Mouse (Mus musculus) lung, postnatal 0 days (tissue): Measurements from ENCODE around the gene Slc13a2. TPM values are rescaled to one million over a fixed set of nuclear protein-coding genes. Genes with fewer than 3 reads are reported as not detected.

Experiments used
- ATAC-seq: fragments of 200-750 bp; cut with Nextera tagmentation; 2 replicates; pipeline ENCODE4 v1.8.0; 2017; ENCODE audit warnings: moderate library complexity
- DNase-seq: peaks from one replicate; pipeline ENCODE4 v3.0.0-alpha.2; 2016; ENCODE audit warnings: low spot score
- H3K27ac ChIP-seq: fragments of 300-500 bp; sonication (generic); 2 replicates; pipeline ENCODE4 v1.5.1; 2014; ENCODE audit warnings: antibody characterized with exemption, mild to moderate bottlenecking, low read length, mixed read lengths
- H3K27me3 ChIP-seq: fragments of 300-500 bp; sonication (generic); replicated peaks from 2 replicates; pipeline ENCODE4 v1.6.1; 2014; ENCODE audit warnings: low read length, mixed read lengths; ENCODE audit not compliant: insufficient read depth
- H3K36me3 ChIP-seq: fragments of 300-500 bp; sonication (generic); 2 replicates; pipeline ENCODE4 v1.6.1; 2014; ENCODE audit warnings: low read length, mixed read lengths; ENCODE audit not compliant: insufficient read depth
- H3K4me1 ChIP-seq: fragments of 300-500 bp; sonication (generic); 2 replicates; pipeline ENCODE4 v1.6.1; 2014; ENCODE audit warnings: antibody characterized with exemption, low read depth, low read length, mixed read lengths; ENCODE audit not compliant: insufficient read depth
- H3K4me2 ChIP-seq: fragments of 300-500 bp; sonication (generic); replicated peaks from 2 replicates; pipeline ENCODE4 v1.6.1; 2014; ENCODE audit warnings: low read depth, mild to moderate bottlenecking, low read length, moderate library complexity, mixed read lengths
- H3K4me3 ChIP-seq: fragments of 300-500 bp; sonication (generic); 2 replicates; pipeline ENCODE4 v1.5.1; 2014; ENCODE audit warnings: low read depth, low read length
- H3K9ac ChIP-seq: fragments of 300-500 bp; sonication (generic); replicated peaks from 2 replicates; pipeline ENCODE4 v1.6.1; 2014; ENCODE audit warnings: low read depth, mild to moderate bottlenecking
- H3K9me3 ChIP-seq: fragments of 300-500 bp; sonication (generic); 2 replicates; pipeline ENCODE4 v1.6.1; 2016; ENCODE audit warnings: low read length, mixed read lengths
- CTCF ChIP-seq: IDR thresholded peaks from 2 replicates; pipeline ENCODE4 v1.5.1; 2016; ENCODE audit warnings: antibody characterized with exemption, mild to moderate bottlenecking
- EP300 ChIP-seq: IDR thresholded peaks from 2 replicates; pipeline ENCODE4 v1.6.1; 2016; ENCODE audit warnings: antibody characterized with exemption, mild to moderate bottlenecking, control low read depth
- WGBS: fragments of 180-500 bp; shearing (Covaris S2); extraction: QIAGEN DNeasy Blood & Tissue Kit; methylation state at CpG from one replicate; pipeline ENCODE4 v1.1.7; 2014; 5-methylcytosine and 5-hydroxymethylcytosine counted together
- polyA plus RNA-seq: library from polyadenylated mRNA; unstranded; fragments of >200 nt; fragmentation: Nextera tagmentation; extraction: Ambion mirVana; gene quantifications from 2 replicates; pipeline ENCODE4 v1.2.1, GENCODE M21; 2015

The Slc13a2 gene
- polyA plus RNA-seq, 1 experiment from 2014 or later = 0.43 TPM

- H3K27me3 ChIP-seq = no peaks in the 10 kb centered on the region
- H3K9ac ChIP-seq = no peak overlapping the region
- H3K36me3 ChIP-seq = no peaks in the 10 kb centered on the region
- H3K27ac ChIP-seq = no peak overlapping the region
- no peak for TF ChIP-seq EP300
- TF ChIP-seq CTCF = no peak
- H3K4me3 ChIP-seq = no peak overlapping the region
- ATAC-seq = no peak
- DNase-seq = no peak
- H3K4me2 ChIP-seq = no peak overlapping the region
- no peaks in the 10 kb centered on the region for H3K4me1 ChIP-seq
- 68% methylated on average over 3 of the region's 3 CpGs for WGBS
- no peaks in the 10 kb centered on the region for H3K9me3 ChIP-seq
These were observed 16.4 kb upstream of the Slc13a2 start for GRCm38 (mm10) chr11:78438399-78438930.

- WGBS = 67% methylated on average over 7 of the region's 7 CpGs
- ATAC-seq (peak; percentile 62), DNase-seq (peak; percentile 61)
- Histone ChIP-seq H3K9ac (no peak overlapping the region), H3K36me3 (no peaks in the 10 kb centered on the region), H3K4me2 (no peak overlapping the region), H3K27ac (no peak overlapping the region), H3K4me1 (no peaks in the 10 kb centered on the region), H3K4me3 (no peak overlapping the region), H3K27me3 (no peaks in the 10 kb centered on the region), H3K9me3 (no peaks in the 10 kb centered on the region)
- TF ChIP-seq EP300 (0 out of 2 replicates have a peak, but pooled peaks have one; percentile 28), CTCF (no peak)
These were observed 15.2 kb upstream of the Slc13a2 start for GRCm38 (mm10) chr11:78437182-78437581.

DNA sequence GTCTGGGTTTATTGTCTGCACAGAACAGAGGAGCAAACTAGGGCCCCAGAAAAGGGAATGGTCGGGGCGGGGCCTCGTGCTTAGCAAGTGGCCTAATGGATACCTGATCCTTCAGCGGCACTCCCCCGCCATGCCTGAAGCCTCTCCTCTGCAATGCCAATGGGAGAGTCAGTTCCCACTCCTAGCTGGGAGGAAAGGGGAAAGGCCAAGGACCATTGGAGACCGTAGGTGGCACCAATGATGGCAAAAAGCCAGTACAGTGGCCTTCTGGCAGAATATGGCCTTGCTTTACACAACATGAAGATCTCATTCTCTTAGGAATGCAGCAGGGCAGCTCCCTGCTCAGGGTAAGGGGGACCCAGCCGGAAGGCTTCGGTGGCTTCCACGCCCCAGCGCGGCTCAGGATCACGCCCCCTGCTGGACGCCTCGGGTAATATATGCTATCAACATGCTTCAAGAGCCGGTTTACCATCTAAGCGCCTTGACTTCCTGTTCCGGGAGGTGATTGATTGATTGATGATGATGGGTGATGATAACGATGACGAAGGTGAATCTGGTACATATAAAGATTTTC, 13.8 kb upstream of the Slc13a2 start:
- H3K27ac ChIP-seq = peak overlapping the region; percentile 38; the same call in 1 of the 2 replicates
- peak; percentile 92 for ATAC-seq
- 6% methylated on average over 19 of the region's 19 CpGs for WGBS

DNA sequence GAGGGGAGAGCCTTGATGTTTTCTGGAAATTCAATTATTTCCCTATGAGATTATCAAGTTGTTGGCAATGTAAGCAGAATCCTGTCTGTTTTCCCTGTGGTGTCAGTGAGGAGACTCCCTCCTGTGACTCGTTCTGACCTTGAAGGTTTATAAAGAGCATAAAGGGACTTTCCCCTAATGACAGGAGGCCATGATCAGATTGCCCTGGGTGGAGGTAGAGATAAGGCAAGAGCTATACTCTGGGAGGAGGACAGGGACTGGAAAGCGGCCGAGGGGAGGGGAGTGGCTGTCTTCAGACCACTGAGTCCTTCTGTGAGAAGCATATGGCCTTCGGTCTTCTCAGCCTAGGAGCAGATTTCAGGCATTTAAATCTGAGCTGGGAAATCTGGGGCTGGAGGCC, 12.0 kb upstream of the Slc13a2 start:
- no peak for ATAC-seq
- H3K27me3 ChIP-seq = no peaks in the 10 kb centered on the region
- DNase-seq = no peak
- no peak overlapping the region for H3K27ac ChIP-seq
- 50% methylated on average over 4 of the region's 4 CpGs for WGBS
- no peak for TF ChIP-seq EP300
- TF ChIP-seq CTCF = no peak
- H3K36me3 ChIP-seq = no peaks in the 10 kb centered on the region
- no peak overlapping the region for H3K4me2 ChIP-seq
- no peak overlapping the region for H3K9ac ChIP-seq
- H3K9me3 ChIP-seq = no peaks in the 10 kb centered on the region
- H3K4me1 ChIP-seq = no peaks in the 10 kb centered on the region
- no peak overlapping the region for H3K4me3 ChIP-seq

More for the DNA sequence above, 13.8 kb upstream of the Slc13a2 start:
- Histone ChIP-seq H3K9ac (no peak overlapping the region), H3K27me3 (no peaks in the 10 kb centered on the region), H3K36me3 (no peaks in the 10 kb centered on the region), H3K4me3 (no peak overlapping the region), H3K4me1 (no peaks in the 10 kb centered on the region), H3K4me2 (no peak overlapping the region), H3K9me3 (no peaks in the 10 kb centered on the region)
- TF ChIP-seq EP300 (no peak), CTCF (peak; percentile 75)
- peak; percentile 87 for DNase-seq

- ATAC-seq = no peak
- 77% methylated on average over 10 of the region's 10 CpGs for WGBS
- Histone ChIP-seq H3K9me3 (no peaks in the 10 kb centered on the region), H3K27me3 (no peaks in the 10 kb centered on the region), H3K4me2 (no peak overlapping the region), H3K27ac (no peak overlapping the region), H3K36me3 (no peaks in the 10 kb centered on the region), H3K4me3 (no peak overlapping the region), H3K9ac (no peak overlapping the region), H3K4me1 (no peaks in the 10 kb centered on the region)
- DNase-seq = no peak
- no peak for TF ChIP-seq CTCF
- no peak for TF ChIP-seq EP300
These were observed 9.2 kb upstream of the Slc13a2 start for GRCm38 (mm10) chr11:78431176-78431575.

DNA sequence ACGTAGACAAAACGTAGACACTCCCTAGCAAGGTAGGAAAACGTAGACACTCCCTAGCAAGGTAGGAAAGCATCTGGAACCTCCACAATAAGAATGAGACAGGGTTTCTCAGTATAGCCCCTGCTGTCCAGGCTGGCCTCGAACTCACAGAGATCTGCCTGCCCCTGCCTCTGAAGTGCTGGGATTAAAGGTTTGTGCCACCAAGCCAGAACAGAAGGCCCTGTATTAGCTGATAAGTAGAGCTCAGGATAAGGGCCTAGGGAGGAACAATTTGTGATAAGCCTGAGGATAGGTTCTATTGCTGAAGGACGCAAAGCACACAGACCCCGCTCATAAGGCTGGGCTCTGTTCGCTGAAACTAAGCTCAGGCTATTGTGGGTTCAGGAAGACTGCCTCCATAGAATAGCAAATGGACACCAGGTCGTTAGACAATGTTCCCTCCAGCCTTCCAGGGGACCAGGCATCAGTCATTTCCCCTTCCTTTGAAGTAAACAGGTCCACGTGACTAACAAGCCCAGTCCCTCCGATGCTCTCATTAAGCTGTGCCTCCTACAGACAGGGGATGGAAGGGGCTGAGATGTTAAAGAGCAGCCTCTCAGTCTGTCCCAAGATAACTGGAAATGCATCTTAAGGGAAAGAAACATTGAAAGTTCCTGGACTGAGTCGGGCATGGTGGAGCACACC, 8.3 kb upstream of the Slc13a2 start:
- Histone ChIP-seq H3K4me1 (no peaks in the 10 kb centered on the region), H3K36me3 (no peaks in the 10 kb centered on the region), H3K27me3 (no peaks in the 10 kb centered on the region), H3K4me2 (no peak overlapping the region), H3K4me3 (no peak overlapping the region), H3K9me3 (no peaks in the 10 kb centered on the region), H3K9ac (no peak overlapping the region), H3K27ac (no peak overlapping the region)
- ATAC-seq (no peak), DNase-seq (no peak)
- TF ChIP-seq EP300 = no peak
- TF ChIP-seq CTCF = no peak
- WGBS = 52% methylated on average over 11 of the region's 11 CpGs
